Mouse (Mus musculus): ENCODE measurements around the gene 4833420G17Rik. TPM values are rescaled to one million over a fixed set of nuclear protein-coding genes. Genes with fewer than 3 reads are reported as not detected.
"Not testable (repeated sequence)": the region's sequence is repeated elsewhere in the genome, so short reads cannot be mapped to it uniquely, and the experiment has no call there.

Gene 4833420G17Rik
- polyA plus RNA-seq, 1 experiment from 2014 or later = 74.0 TPM

- H3K9me3 ChIP-seq (ENCODE audit: control insufficient read depth, low read length) = no peaks in the 10 kb centered on the region
- no peak overlapping the region for H3K4me3 ChIP-seq (ENCODE audit: low read length)
- 94% methylated on average over 7 of the region's 7 CpGs for WGBS
- H3K27ac ChIP-seq (ENCODE audit: low read depth, low read length) = no peak overlapping the region
- no peak for ATAC-seq (ENCODE audit: low FRiP score, low TSS enrichment)
- H3K36me3 ChIP-seq (ENCODE audit: control insufficient read depth, insufficient read depth, low read length) = peaks cover 45% of the 10 kb centered on the region
- no peaks in the 10 kb centered on the region for H3K27me3 ChIP-seq (ENCODE audit: control insufficient read depth, insufficient read depth, low read length)
- no peak overlapping the region for H3K4me2 ChIP-seq (replicated peaks; ENCODE audit: low read depth, low read length)
- no peak overlapping the region for H3K9ac ChIP-seq (ENCODE audit: low read depth, low read length)
- H3K4me1 ChIP-seq (ENCODE audit: control insufficient read depth, insufficient read depth, low read length) = no peaks in the 10 kb centered on the region
Measured at GRCm38 (mm10) chr13:119456342-119456741, 6.2 kb upstream of the 4833420G17Rik start.

GRCm38 (mm10) chr13:119461900-119462595 lies 520 bp upstream of the 4833420G17Rik start:
- Histone ChIP-seq H3K4me2 (replicated peaks; ENCODE audit: low read depth, low read length) (peak overlapping the region; percentile 57), H3K9me3 (ENCODE audit: control insufficient read depth, low read length) (no peaks in the 10 kb centered on the region), H3K9ac (ENCODE audit: low read depth, low read length) (peak overlapping the region; percentile 81), H3K27me3 (ENCODE audit: control insufficient read depth, insufficient read depth, low read length) (no peaks in the 10 kb centered on the region), H3K27ac (ENCODE audit: low read depth, low read length) (peak overlapping the region; percentile 61), H3K4me3 (ENCODE audit: low read length) (peak overlapping the region; percentile 87), H3K4me1 (ENCODE audit: control insufficient read depth, insufficient read depth, low read length) (peaks cover 9% of the 10 kb centered on the region; the same call in 1 of the 2 replicates), H3K36me3 (ENCODE audit: control insufficient read depth, insufficient read depth, low read length) (peaks cover 28% of the 10 kb centered on the region)
- 5% methylated on average over 10 of the region's 10 CpGs for WGBS
- ATAC-seq (ENCODE audit: low FRiP score, low TSS enrichment) = peak; percentile 46

- H3K36me3 ChIP-seq (ENCODE audit: control insufficient read depth, insufficient read depth, low read length) = peaks cover 73% of the 10 kb centered on the region
Measured at GRCm38 (mm10) chr13:119476631-119477030, 14.1 kb downstream of the 4833420G17Rik start.

GRCm38 (mm10) chr13:119477789-119478188 lies 15.2 kb downstream of the 4833420G17Rik start:
- Histone ChIP-seq H3K27ac (ENCODE audit: low read depth, low read length) (no peak overlapping the region), H3K9ac (ENCODE audit: low read depth, low read length) (no peak overlapping the region), H3K4me1 (ENCODE audit: control insufficient read depth, insufficient read depth, low read length) (no peaks in the 10 kb centered on the region), H3K36me3 (ENCODE audit: control insufficient read depth, insufficient read depth, low read length) (peaks cover 63% of the 10 kb centered on the region), H3K4me2 (replicated peaks; ENCODE audit: low read depth, low read length) (no peak overlapping the region), H3K27me3 (ENCODE audit: control insufficient read depth, insufficient read depth, low read length) (no peaks in the 10 kb centered on the region), H3K4me3 (ENCODE audit: low read length) (no peak overlapping the region), H3K9me3 (ENCODE audit: control insufficient read depth, low read length) (no peaks in the 10 kb centered on the region)
- 93% methylated on average over 2 of the region's 2 CpGs for WGBS
- ATAC-seq (ENCODE audit: low FRiP score, low TSS enrichment) = no peak

More at GRCm38 (mm10) chr13:119476631-119477030, 14.1 kb downstream of the 4833420G17Rik start:
- Histone ChIP-seq H3K4me2 (replicated peaks; ENCODE audit: low read depth, low read length) (no peak overlapping the region), H3K27me3 (ENCODE audit: control insufficient read depth, insufficient read depth, low read length) (no peaks in the 10 kb centered on the region), H3K27ac (ENCODE audit: low read depth, low read length) (no peak overlapping the region), H3K9ac (ENCODE audit: low read depth, low read length) (no peak overlapping the region), H3K4me1 (ENCODE audit: control insufficient read depth, insufficient read depth, low read length) (no peaks in the 10 kb centered on the region), H3K4me3 (ENCODE audit: low read length) (no peak overlapping the region), H3K9me3 (ENCODE audit: control insufficient read depth, low read length) (no peaks in the 10 kb centered on the region)
- WGBS = 90% methylated on average over 9 of the region's 9 CpGs
- no peak for ATAC-seq (ENCODE audit: low FRiP score, low TSS enrichment)

GRCm38 (mm10) chr13:119487354-119487753 lies 24.8 kb downstream of the 4833420G17Rik start:
- Histone ChIP-seq H3K27ac (ENCODE audit: low read depth, low read length) (no peak overlapping the region), H3K4me1 (ENCODE audit: control insufficient read depth, insufficient read depth, low read length) (no peaks in the 10 kb centered on the region), H3K9me3 (ENCODE audit: control insufficient read depth, low read length) (peaks cover 10% of the 10 kb centered on the region; the same call in 1 of the 2 replicates), H3K4me3 (ENCODE audit: low read length) (no peak overlapping the region), H3K36me3 (ENCODE audit: control insufficient read depth, insufficient read depth, low read length) (peaks cover 33% of the 10 kb centered on the region), H3K9ac (ENCODE audit: low read depth, low read length) (no peak overlapping the region), H3K27me3 (ENCODE audit: control insufficient read depth, insufficient read depth, low read length) (no peaks in the 10 kb centered on the region), H3K4me2 (replicated peaks; ENCODE audit: low read depth, low read length) (no peak overlapping the region; the same call in 1 of the 2 replicates)
- no peak for ATAC-seq (ENCODE audit: low FRiP score, low TSS enrichment)
- 43% methylated on average over 7 of the region's 7 CpGs for WGBS

GRCm38 (mm10) chr13:119487880-119488580 lies 25.5 kb downstream of the 4833420G17Rik start, which contains the start of the genes Tmem267 and 3110070M22Rik:
TSS of gene Tmem267 (plus strand) at chr13:119488039.
TSS of gene 3110070M22Rik (minus strand) at chr13:119488383.
- H3K36me3 ChIP-seq (ENCODE audit: control insufficient read depth, insufficient read depth, low read length) = peaks cover 32% of the 10 kb centered on the region
- peaks cover 10% of the 10 kb centered on the region; the same call in 1 of the 2 replicates for H3K9me3 ChIP-seq (ENCODE audit: control insufficient read depth, low read length)
- WGBS = 58% methylated on average over 84 of the region's 87 CpGs
- H3K9ac ChIP-seq (ENCODE audit: low read depth, low read length) = no peak within 1 kb of the TSS; the same call in 1 of the 2 replicates
- no peak for ATAC-seq (ENCODE audit: low FRiP score, low TSS enrichment)
- H3K4me2 ChIP-seq (replicated peaks; ENCODE audit: low read depth, low read length) = no peak within 1 kb of the TSS; the same call in 1 of the 2 replicates
- peak within 1 kb of the TSS; percentile 44; the same call in 1 of the 2 replicates for H3K27ac ChIP-seq (ENCODE audit: low read depth, low read length)
- no peaks in the 10 kb centered on the region for H3K4me1 ChIP-seq (ENCODE audit: control insufficient read depth, insufficient read depth, low read length)
- H3K27me3 ChIP-seq (ENCODE audit: control insufficient read depth, insufficient read depth, low read length) = no peaks in the 10 kb centered on the region
- H3K4me3 ChIP-seq (ENCODE audit: low read length) = no peak within 1 kb of the TSS

GRCm38 (mm10) chr13:119492083-119492482 lies 29.5 kb downstream of the 4833420G17Rik start:
- not testable (repeated sequence) for H3K36me3 ChIP-seq (ENCODE audit: control insufficient read depth, insufficient read depth, low read length); H3K9ac ChIP-seq (ENCODE audit: low read depth, low read length); H3K4me1 ChIP-seq (ENCODE audit: control insufficient read depth, insufficient read depth, low read length); ATAC-seq (ENCODE audit: low FRiP score, low TSS enrichment); H3K27ac ChIP-seq (ENCODE audit: low read depth, low read length); H3K27me3 ChIP-seq (ENCODE audit: control insufficient read depth, insufficient read depth, low read length); H3K4me2 ChIP-seq (replicated peaks; ENCODE audit: low read depth, low read length); H3K4me3 ChIP-seq (ENCODE audit: low read length)
- H3K9me3 ChIP-seq (ENCODE audit: control insufficient read depth, low read length) = peaks cover 14% of the 10 kb centered on the region; the same call in 1 of the 2 replicates
- whole genome bisulfite sequencing = 93% methylated on average over 10 of the region's 10 CpGs

- 94% methylated on average over 10 of the region's 22 CpGs for WGBS
- H3K36me3 ChIP-seq (ENCODE audit: control insufficient read depth, insufficient read depth, low read length); H3K4me1 ChIP-seq (ENCODE audit: control insufficient read depth, insufficient read depth, low read length); H3K4me2 ChIP-seq (replicated peaks; ENCODE audit: low read depth, low read length); H3K9ac ChIP-seq (ENCODE audit: low read depth, low read length); H3K27me3 ChIP-seq (ENCODE audit: control insufficient read depth, insufficient read depth, low read length); H3K27ac ChIP-seq (ENCODE audit: low read depth, low read length); H3K4me3 ChIP-seq (ENCODE audit: low read length): not testable (repeated sequence)
- ATAC-seq (ENCODE audit: low FRiP score, low TSS enrichment) = peak; percentile 36; the same call in 1 of the 2 replicates
- peaks cover 13% of the 10 kb centered on the region; the same call in 1 of the 2 replicates for H3K9me3 ChIP-seq (ENCODE audit: control insufficient read depth, low read length)
Measured at GRCm38 (mm10) chr13:119494938-119495337, 32.4 kb downstream of the 4833420G17Rik start.
